Mouse (Mus musculus): ENCODE measurements around the gene Slc15a1.
A peak's percentile ranks its signal among the peaks of the same experiment; 100 is the strongest.

Gene Slc15a1

DNA sequence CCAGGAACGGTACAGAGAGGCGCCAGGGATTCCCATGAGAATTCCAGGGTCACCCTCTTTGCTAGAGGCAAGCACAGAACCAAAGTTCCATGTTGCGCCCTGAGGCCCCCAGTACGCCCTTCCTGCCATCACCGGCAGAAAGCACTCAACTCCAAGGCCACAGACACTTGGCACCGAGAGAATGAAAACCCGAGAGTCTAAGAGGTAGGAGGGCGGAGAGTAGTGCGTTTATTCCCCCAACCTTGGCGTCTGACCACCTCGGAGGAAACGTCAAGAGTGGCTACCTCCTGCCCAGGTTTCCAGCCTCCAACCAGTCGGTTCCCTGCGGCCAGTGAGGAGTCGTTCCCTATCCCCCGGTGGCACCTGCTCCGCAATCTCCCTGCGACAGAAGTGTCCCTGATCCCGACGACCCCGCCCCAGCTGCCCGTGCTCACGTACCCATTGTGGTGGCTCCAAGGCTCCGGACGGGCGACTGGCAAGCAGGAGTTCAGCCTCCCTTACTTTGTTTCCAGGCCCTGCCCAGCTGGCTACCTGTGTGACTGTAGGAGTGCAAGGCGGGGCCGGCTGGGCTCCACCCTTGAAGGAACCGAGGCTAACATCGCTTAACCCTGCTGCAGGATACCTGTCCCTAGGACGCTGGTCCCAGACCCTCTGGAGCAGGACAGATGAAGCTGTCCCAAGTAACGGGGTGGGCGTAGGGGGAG lies at the start of gene Slc15a1:
TSS of gene Slc15a1 (minus strand) at position 472 of the 704 bp plus-strand sequence.
- no peak for DNase-seq

GRCm38 (mm10) chr14:121553785-121554184 lies 48.7 kb upstream of the Slc15a1 start:
- DNase-seq = peak; percentile 20

DNA sequence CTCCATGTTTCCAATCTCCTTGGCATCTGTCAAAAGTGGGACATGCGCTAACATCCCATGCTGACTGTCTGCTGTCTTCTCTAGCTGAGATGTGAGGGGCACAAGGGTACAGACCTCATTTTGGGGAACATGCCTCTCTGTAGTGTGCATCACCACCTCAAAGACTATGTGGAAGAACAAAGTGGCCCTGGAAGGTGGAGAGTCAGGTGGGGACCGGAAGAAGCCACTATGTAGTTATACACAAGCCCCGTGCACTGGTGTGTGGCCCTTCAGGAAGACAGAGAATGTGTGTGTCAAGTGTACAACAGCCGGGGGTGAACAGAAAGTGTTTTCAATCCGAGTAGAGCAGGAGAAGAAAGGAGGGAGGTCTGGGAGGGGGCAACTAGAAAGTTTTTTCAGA lies 47.5 kb upstream of the Slc15a1 start:
- peak; percentile 41 for DNase-seq

DNA sequence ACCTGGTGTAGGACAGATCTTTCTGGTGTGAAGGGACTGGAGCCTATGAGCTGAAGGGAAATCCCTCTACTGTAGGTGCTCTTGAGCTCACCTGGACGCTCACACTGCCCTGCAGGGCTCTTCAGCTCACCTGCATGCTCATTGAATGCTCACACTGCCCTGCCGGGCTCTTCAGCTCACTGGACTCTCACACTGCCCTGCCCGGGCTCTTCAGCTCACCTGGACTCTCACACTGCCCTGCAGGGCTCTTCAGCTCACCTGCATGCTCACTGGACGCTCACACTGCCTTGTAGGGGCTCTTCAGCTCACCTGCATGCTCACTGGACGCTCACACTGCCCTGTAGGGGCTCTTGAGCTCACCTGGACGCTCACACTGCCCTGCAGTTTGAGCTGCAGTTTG lies 44.8 kb upstream of the Slc15a1 start:
- DNase-seq = no peak

GRCm38 (mm10) chr14:121547745-121548144 lies 42.7 kb upstream of the Slc15a1 start:
- DNase-seq = no peak

DNA sequence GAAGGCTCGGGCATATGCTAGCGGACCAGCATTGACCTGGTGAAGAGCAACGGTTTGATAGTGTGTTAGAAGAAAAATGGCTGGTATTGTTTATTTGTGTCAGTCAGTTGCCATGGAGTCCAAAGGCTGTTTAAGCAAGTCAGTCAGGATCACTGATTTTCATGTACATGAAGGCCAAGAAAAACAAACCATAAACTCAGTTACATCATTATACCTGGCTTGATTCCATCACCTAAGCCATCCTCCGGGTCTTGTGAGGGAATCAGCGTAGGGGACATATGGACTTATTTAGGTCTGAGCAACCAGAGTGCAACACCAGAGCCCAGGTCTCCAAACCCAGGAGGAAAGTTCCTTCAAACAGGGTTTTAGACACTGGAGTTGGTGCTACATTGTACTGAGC lies 41.6 kb upstream of the Slc15a1 start:
- DNase-seq = no peak

GRCm38 (mm10) chr14:121545551-121546331 lies 40.7 kb upstream of the Slc15a1 start:
- peak; percentile 27 for DNase-seq

DNA sequence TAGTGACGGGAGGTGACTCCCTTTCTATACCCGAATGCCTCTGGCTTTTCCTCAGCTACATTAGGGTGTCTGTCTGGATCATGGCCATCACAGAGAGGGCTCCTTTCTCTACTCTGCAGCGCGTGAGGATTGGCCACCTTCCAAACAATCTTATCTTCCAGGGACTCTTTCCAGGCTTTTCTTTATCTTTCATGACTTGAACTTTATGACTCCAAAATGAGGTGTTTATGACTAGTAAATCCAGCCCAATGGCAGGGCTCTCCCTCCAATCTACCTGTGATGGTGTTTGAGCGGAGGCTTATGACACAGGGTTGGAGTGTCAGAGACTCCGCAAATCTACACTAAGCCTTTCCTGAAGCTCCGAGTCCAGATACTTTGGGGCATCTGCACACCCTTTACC lies 36.2 kb upstream of the Slc15a1 start:
- DNase-seq = no peak

- DNase-seq = no peak
These were observed 29.4 kb upstream of the Slc15a1 start for GRCm38 (mm10) chr14:121534501-121534900.

- no peak for DNase-seq
These were observed 25.8 kb upstream of the Slc15a1 start for GRCm38 (mm10) chr14:121530853-121531252.

DNA sequence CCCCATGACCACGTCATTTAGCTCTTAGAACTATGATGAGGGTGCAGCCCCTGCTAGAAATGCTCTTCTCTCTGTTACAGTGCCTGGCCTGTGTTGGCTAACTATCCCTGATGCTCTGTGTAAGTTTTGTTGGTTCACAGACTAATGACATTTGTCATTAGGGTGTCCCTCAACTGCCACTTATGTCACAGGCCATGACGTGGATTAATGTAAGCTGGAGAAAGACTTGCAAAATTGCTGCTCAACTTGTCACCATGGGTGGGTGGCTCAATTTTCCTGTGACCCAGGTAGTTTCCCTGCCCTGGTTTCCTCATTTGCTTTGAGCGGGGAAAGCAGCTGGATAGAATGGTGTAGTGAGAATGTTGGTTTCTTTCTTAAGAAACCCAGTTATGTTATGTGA lies 22.8 kb upstream of the Slc15a1 start:
- no peak for DNase-seq

DNA sequence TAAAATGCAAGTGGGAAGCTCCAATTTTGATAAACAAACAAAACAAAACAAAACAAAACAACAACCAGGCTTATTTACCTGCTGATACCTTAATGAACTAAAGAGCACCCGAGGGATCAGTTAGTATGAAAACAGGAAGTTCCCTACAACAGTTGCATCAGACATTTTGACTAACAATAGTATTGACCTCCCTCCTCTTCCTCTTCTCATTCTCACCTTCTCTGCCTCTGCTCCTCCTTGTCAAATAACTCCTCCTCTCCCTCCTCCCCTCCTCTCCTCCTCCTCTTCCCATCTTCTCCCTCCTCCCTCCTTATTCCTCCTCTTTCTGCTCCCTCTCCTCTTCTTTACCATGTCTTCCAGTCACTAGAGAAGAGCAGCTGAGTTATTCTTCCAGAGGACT lies 22.1 kb upstream of the Slc15a1 start:
- DNase-seq = no peak

GRCm38 (mm10) chr14:121521709-121522108 lies 16.7 kb upstream of the Slc15a1 start:
- DNase-seq = no peak

DNA sequence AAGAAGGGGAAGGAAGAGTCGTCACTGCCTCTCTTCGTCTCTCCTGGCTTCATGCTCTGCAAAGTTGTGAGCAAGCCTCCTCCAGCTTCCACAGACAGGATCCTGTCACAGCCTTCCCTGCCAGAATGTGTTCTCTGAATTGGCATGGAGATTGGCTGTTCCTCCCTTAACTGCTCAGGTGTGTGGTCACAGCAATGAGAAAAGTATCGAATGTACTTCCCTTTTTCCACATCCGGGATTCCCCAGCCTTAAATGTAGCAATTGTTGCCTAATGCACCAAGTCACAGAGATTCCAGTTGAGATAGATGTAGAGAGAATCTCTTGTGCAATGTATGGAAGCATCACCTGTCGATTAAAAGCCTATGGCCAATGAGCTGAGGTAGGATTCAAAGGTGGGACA lies 11.8 kb upstream of the Slc15a1 start:
- no peak for DNase-seq

DNA sequence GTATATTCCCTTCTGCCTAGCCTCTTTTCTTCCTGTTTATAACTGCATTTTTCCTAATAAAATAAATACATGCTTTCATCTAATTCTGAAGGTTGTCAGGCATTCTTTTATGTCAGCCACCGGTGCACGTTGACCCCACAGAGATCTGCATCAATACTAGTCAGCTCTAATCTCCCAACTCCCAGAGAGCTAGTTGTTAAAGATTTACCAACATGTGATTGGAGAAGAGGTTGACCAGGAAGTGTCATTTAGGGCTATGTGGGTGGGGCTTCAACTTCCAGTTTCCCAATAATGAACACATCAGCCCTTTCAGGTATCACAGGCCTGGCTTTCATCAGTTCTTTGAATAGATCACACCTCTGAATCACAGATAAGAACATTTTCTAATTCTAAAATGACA lies 3.9 kb upstream of the Slc15a1 start:
- no peak for DNase-seq

DNA sequence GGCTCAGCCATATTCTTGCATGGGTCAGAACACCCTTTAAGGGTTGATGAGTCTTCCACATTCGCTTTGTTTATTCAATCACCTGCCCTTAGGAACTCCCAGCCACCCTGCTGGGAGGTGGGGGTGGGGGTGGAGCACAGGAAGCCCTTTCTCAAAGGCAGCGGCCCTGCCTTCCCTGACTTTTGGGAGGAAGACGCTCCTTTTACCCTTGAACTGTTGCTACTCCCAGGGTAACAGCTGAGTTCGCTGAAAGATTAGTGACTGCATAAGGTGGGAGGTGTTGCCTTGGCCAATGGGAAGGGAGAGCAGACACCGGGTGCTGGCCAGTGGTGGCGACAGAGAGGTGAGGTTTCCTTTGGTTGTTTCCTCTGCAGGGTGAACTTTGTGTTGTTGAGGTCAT lies 1.3 kb upstream of the Slc15a1 start:
- no peak for DNase-seq

GRCm38 (mm10) chr14:121505485-121505860 lies 421 bp upstream of the Slc15a1 start:
- DNase-seq = no peak

DNA sequence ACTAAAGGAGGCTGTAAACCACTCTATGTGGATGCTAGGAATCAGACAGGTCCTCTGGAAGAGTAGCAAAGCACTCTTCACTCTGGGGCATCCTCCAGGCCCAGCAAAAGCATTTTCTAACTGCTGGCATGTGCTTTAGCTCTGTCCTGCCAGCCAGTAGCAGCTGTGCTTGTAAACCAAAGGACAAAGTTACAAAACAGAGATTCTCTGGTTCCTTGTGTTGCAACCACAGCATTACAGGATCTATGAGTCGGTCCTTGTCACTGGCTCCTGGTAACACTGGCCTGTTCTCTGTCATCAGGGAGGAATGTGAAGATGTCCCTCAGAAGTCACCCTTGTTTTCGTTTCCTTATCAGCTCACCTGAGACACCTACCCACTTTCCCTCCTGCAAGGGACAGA lies 4.5 kb downstream of the Slc15a1 start:
- DNase-seq = no peak

- DNase-seq = no peak
These were observed 5.3 kb downstream of the Slc15a1 start for GRCm38 (mm10) chr14:121499769-121500168.

DNA sequence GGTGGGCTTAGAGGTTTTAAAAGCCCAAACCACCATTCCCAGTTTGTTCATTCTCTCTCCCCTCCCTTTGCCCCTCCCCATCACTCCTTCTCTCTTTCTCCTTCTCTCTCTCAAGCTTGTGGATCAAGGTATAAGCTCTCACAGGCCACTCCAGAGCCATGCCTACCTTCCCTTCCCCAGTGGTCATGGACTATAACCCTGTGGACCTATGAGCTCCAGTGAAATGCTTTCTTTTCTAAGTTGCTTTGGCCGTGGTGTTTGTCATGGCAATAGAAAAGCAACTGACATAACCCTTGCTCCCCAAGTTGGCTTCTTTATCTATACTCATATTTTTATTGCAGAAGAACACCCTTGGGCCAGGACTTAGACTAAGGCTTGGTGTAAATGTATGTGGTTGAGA lies 7.3 kb downstream of the Slc15a1 start:
- no peak for DNase-seq

DNA sequence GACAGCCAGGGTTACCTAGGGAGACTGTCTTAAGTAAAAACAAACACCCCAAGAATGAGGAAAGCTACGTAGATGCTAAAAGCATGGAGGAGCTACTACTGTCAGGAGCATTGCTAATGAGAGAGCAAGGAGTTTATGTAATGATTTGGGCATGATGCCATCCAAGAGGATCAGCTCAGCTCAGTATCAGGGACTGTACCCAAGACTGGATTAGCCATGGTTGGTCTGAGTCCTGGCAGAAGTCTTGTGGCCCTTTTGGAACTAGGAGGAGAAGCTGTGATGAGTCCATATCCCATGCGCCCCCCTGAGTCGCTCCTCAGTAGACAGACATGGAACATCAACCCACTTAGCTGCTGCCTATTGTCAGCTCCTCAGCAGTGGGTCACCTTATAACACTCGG lies 9.3 kb downstream of the Slc15a1 start:
- DNase-seq = no peak

DNA sequence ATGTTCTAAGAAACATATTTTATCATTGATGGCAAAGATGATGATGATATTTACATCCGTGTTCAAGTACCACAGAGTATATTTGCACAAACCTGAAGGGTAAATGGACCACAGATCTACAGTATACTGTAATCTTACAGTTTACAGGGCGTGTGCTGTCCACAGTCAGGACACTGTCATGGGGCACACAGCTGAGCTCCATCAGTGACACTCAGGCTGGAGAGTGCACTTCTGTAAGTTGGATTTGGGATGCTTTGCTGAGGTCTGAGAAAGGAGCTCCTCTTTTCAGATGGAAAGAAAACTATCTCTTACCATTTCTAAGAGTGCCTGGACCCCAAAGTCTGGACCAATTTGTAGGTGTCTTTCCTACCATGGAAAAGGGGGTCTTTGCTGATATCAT lies 9.9 kb downstream of the Slc15a1 start:
- no peak for DNase-seq

DNA sequence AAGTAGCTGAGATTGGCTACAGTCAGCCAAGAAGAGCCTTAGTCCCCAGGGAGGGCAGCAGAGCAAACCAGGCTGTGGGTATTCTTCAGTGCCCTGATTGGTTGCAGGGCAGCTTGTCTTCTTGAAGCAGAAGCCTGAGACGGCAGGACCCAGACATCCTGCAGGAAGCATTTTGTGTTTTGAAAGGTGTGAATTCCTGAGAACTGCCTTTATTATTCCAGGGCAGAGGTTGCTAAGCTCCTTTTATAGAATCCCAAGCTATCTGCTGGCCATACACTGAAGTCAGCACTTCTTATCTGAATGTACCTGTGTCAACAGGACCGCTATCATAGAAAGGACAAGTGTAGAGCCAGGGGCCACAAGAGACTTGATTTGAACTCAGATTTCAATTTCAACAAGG lies 10.8 kb downstream of the Slc15a1 start:
- DNase-seq = no peak

DNA sequence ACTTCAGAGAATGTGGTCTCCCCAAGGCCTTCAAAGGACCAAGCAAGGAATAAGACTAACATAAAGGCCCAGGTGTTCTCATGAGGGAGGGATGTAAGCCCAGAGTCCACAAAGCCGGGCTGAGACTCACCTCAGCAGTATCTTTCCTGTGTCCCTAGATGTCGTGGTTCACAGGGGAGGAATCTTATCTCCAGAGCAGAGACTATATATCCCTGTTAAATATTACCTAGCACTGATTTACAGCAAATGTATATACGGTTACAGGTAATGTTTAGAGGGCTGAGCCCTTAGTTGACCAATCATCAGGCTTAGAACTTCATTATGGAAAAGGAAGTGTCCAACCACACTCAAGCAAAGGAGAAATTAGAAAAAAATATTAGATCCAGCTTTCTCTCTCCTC lies 11.3 kb downstream of the Slc15a1 start:
- no peak for DNase-seq

DNA sequence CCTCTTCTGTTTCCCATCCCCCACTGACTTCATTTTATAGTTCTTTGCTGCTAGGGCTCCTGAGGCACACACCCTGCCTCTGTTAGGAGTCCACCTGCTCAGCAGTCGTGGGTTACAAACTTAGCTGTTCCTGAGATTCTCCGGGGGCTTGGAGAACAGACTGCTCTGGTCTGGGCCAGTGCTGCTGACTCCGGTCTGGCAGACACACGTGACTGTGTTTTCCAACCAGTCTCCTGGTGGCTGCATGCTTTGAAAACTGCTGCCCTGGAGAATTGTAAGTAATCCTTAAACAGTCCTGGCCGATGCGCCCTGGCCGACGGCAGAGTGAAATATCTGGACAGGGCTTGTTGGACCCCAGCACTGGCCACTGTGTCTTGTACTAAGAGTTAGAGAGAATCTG lies 12.7 kb downstream of the Slc15a1 start:
- no peak for DNase-seq
